Mouse (Mus musculus): ENCODE measurements at regions not wholly inside any gene's neighbourhood (a gene's known extent, or its start where the extent isn't known, plus 50 kb on each side); places are given as distances from the start of the nearest gene placed in this dataset.

DNA sequence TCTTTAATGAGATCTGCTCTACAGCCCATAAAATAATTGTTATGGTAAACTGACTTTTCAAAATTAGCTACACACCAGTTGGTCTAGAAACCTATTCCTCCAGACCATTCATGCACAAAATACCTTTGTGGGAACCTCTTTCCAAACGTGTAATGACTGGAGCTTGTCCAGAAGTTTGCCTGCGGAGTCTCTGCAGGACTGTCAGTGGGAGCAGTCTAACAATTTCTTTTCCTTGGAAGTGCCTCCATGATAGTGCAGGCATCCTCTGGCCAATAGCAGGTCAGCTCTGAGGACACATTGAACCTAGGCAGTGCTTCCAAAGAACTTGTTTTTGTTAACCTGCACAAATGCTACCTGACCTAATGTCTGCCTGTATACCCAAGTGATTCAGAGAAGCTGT lies 932.3 kb downstream of the Pcdh9 start:
- DNase-seq, result no peak

DNA sequence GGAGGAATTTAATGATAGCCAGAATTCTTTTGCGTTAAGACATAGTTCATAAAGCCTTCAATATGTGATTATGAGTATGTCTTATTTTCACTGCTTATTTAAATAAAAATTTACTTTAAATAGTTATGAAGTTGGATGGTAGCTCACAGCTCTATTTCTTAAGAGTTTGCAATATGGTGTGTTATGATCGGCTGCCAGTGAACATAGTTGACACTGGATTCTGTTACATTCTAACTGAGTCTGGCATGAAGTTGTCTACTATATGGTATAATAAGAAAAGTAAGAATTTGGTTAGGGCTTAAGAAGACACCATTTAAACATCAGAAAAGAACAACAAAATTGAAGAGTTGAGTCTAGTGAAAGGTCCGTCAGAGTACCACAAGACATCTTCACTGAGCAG lies 935.0 kb downstream of the Pcdh9 start:
- DNase-seq, result no peak

DNA sequence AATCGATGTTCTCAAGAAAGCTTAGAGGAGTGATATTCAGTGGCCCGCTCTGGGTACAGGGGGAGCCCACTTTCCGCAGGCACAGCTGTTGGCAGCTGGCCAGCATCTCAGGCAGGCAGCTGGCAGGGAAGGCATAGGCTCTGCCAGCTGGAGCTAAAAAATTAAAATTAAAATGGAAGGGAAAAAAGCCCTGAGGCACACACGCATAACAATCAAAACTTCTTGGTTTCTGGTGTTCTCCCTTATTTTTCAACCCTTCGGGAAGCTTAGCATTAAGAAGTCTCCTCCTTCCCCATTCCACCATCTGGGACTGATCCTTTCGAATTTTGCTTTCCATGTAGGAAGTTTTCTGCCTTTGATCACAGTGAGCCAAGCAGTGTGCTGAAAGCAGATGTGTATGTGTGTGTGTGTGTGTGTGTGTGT lies 982.8 kb downstream of the Pcdh9 start:
- DNase-seq, result peak; percentile 50

DNA sequence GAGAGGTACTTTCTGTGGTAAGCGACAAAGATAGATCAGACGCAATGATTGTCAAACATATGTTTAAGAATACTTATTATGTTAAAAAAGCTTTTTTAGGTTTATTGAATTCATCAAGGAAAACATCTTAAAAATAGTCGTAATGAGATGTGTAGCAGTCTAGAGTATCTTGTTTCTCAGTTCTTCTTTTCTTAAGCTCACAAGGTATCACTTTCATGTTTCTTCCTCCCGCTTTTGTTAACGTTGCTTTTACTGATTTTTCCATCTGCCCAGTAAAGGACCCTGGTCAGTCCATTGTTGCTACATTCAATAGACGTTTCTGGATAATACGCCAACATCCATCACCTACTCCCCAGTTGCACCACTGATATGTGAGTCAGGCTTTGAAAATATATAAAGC lies 1015.9 kb downstream of the Pcdh9 start:
- no peak for DNase-seq

DNA sequence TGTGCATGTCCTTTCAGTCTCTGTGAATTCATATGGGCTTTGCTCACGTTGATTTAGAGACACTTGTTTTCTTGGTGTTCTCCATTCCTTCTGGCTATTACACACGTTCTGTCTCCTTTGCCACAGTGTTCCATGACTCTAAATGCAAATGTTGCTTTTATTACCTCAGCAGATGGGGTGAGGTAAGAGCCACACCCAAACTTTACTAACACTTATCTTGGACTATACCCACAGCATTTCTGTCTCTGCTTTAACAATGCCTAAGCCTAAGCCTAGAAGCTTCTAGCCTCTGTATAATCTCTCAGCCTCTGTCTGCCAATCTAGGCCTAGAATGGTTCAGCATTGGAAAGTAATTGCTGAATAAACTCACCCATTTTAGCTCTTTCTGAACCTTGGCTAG lies 1024.0 kb downstream of the Pcdh9 start:
- no peak for DNase-seq

DNA sequence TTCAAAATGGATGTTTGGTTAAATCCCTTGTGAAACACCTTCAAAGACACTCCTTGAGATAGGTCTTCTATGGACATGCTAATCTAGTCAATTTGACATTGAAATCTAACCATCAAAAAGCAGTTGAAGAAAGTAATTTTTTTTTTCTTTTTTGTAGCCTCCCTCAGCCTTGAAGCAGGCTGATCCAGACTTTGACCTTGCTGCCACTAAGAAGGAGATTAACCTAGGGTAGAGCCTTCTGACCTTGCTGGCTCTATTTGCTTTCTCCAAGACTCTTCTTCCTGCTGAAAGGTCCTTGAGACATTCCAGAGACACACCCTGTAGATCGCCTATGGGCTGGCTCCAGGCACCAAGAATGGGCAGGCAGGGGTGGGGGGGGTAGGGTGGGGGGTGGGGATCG lies 1027.5 kb downstream of the Pcdh9 start:
- no peak for DNase-seq

DNA sequence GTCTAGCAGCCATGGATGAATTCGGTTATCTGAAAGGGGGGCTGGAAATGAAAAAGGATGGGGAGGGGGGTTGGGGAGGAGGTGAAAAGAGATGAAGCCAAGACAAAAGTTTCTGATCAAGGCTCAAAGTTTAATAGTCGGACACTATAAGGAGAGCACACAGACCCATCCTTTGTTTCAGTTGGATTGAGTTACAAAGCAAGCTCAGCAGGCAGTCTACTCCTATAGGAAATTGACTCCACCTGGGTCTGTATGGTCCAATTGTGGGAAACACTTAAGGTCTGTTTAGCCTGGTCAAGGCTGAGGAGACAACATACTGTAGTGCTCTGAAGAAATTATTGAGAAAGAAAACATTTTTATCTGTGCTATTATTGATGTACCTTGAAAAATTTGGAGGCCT lies 1029.8 kb downstream of the Pcdh9 start:
- no peak for DNase-seq

DNA sequence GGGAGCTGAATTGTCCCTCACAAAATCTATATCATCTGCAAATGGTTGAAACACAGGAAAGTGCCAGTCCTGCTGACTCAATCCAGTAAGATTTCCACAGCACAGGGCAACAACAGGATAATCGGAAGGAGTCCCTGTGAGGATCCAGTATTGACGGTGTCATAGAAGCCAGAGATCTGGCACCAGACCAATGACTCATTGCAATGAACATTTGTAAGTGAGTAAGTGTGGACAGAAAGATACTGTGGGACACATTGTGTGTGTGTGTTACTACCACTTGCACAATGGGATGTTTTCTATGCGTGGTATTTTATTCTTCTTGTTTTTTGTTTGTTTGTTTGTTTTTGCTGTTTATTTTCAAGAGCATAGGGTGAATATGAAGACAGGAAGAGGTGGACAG lies 1056.8 kb downstream of the Pcdh9 start:
- no peak for DNase-seq

DNA sequence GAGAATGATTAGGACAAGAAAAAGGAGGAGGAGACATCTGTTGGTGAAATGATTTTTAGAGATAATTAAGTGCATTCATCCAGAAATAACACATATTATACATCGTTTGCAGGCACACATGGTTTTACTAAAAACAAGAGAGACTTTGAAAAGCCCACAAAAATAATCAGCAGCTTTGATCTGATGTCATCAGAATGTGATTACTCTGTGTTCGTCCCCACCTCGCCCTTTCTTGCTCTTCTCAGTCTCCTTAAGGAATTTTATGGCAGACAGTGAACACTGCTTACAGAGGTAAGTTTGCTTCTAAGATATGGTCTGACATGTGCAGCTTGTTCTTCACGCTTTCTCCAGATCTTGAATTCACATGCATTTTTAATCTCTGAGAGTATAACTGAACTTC lies 1061.3 kb downstream of the Pcdh9 start:
- DNase-seq, result no peak

DNA sequence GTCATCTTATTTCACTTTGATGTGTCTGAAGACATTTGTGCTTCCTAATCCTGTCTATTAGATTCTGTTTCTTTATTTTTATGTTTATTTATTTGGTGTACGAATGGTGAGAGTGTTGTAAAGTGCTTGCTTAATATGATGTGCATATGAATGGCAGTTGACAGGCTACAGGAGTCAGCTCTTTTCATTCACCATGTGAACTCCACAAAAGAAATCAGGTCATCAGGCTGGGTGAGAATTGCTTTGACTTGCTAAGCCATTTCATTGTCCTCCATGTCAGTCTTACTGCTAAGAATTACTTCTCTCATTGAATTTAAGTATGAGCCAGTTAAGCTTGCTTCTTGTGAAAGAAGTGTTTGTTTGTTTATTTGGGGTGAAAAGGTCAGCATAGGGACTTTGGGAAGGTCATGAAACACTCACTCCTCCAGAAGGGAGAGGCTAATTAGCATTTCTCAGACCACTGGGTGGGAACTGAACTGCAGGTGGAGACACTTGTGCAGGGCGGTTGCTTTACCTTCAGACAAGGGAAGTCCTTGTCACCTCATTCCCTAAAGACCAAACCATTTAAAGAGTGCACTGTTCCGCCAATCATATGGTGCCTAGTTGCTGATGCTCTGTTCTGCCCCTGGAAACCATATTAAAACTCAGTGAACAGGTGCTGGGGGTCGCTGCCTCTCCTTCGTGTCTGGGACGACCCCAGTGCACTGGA lies 1063.7 kb downstream of the Pcdh9 start:
- DNase-seq, result no peak

DNA sequence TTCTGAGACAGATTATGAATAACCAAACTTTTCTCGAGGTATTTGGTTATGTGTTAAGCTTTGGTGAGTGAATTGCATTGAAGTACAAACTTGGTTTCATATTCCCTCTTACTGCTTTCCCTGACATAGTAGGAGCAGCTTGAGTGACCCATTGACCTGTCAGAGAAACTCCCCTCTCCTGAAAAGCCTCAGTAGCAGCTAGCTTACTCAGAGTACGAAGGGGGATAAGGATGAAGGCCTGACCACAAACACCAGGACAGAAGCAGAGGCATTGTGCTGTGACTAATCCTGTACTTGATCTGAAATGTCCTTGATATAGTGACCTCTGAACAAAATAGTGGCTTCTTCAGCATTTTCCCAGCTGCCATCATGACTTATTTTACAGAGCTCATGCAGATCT lies 1070.4 kb downstream of the Pcdh9 start:
- DNase-seq, result no peak
